Mouse (Mus musculus) effector memory CD4-positive, alpha-beta T cell, adult 7 months (primary cell): ENCODE results near the gene Gm7995. TPM values are rescaled to one million over a fixed set of nuclear protein-coding genes. Genes with fewer than 3 reads are reported as not detected.

Experiments used
- polyA plus RNA-seq: library from polyadenylated mRNA; unstranded; fragments of 100-300 nt; shearing (Covaris generic); gene quantifications from one replicate; pipeline ENCODE4 v1.2.1, GENCODE M21; 2017

The Gm7995 gene
- polyA plus RNA-seq: not detected

DNA sequence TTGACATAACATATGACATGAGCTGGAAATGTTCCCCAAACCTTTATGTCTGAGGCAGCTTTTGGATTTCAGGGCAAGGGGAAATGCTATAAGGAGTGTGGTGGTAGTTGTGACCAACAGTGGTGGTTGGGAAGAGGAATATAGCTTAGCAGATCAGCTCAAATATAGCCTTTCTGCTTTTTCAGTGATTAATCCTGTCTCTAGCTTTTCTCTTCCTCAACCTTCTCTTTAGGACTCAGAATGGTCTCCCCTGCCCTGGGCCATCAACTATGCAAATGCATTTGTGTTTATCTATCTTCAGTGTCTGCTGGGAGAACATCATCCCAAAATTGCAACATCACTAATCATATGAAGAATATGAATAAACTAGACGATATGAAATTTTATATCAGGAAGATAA lies at the start of gene Gm7995:
Gm7995 (plus strand) TSS at position 301 of the 400 bp plus-strand sequence.

DNA sequence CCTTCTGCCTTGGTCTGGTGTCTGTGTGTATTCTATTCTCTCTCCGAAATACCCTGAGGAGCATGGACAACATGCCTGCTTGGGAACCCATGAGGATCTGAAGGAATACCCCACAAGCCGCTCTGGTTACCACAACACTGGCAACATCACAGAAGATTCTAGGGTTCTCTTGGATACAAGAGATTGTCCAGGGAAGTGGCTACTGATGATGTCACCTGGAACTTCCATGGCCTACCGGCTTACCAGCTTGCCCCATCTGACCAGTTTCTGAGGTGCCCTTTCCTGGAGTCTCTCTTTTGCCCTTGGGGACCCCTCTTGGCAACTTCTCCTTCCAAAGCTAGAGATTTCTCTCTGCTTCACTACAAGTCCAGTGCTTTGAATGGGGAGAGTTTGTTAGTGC lies 12.8 kb upstream of the Gm7995 start, which contains the start of gene Gm9611:
Gm9611 (minus strand) TSS at position 101 of the 400 bp plus-strand sequence.

Other genes with a start within 250 kb of the Gm7995 start
- 0.27 TPM for gene Gm7951, start 192.8 kb upstream of the Gm7995 start, polyA plus RNA-seq
- gene Gm17027, start 147.6 kb upstream of the Gm7995 start, polyA plus RNA-seq: not detected
- gene Gm3573, start 119.4 kb upstream of the Gm7995 start, polyA plus RNA-seq: not detected
- not detected for gene Gm17026, start 50.2 kb upstream of the Gm7995 start, polyA plus RNA-seq
- not detected for gene Gm9611, start 12.9 kb upstream of the Gm7995 start, polyA plus RNA-seq
- not detected for gene Gm8005, start 129.5 kb downstream of the Gm7995 start, polyA plus RNA-seq
- 0.24 TPM for gene Gm8011, start 153.7 kb downstream of the Gm7995 start, polyA plus RNA-seq
- gene Gm8020, start 192.1 kb downstream of the Gm7995 start, polyA plus RNA-seq: not detected
- not detected for gene Gm8024, start 214.1 kb downstream of the Gm7995 start, polyA plus RNA-seq